Mouse (Mus musculus): ENCODE data around the gene Lrrn1.

GRCm38 (mm10) chr6:107513716-107514115, 15.9 kb upstream of the Lrrn1 start:
- TF ChIP-seq CTCF (IDR thresholded peaks at IDR 0.05; ENCODE audit: control insufficient read depth, insufficient read depth, insufficient read length), result no peak
- TF ChIP-seq MAX (IDR thresholded peaks at IDR 0.05), result no peak
- TF ChIP-seq CEBPB (IDR thresholded peaks at IDR 0.05; ENCODE audit: low read depth), result no peak
- no peak for TF ChIP-seq MYOG (IDR thresholded peaks at IDR 0.05; ENCODE audit: control insufficient read depth, extremely low read depth, insufficient read length)
- TF ChIP-seq USF1 (IDR thresholded peaks at IDR 0.05; ENCODE audit: low read depth), result no peak
- TF ChIP-seq MYOD1 (IDR thresholded peaks at IDR 0.05; ENCODE audit: control insufficient read depth, insufficient read length, low read depth), result no peak

Measured in C2C12 (cell line).